Mouse (Mus musculus) kidney, embryonic 14.5 days (tissue): ENCODE results near the gene Itih3. TPM values are rescaled to one million over a fixed set of nuclear protein-coding genes. Genes with fewer than 3 reads are reported as not detected.

Experiments
- ATAC-seq: fragments of 200-750 bp; cut with Nextera tagmentation; 2 replicates; pipeline ENCODE4 v1.8.0; 2017; ENCODE audit warnings: moderate number of reproducible peaks, mild to moderate bottlenecking, moderate TSS enrichment, moderate library complexity; ENCODE audit not compliant: low FRiP score, low TSS enrichment
- H3K27ac ChIP-seq: fragments of 300-500 bp; sonication (generic); 2 replicates; pipeline ENCODE4 v1.5.1; 2014; ENCODE audit warnings: low read depth, mild to moderate bottlenecking, low read length, moderate library complexity, mixed read lengths
- H3K27me3 ChIP-seq: fragments of 300-500 bp; sonication (generic); 2 replicates; pipeline ENCODE4 v1.6.1; 2014; ENCODE audit warnings: mild to moderate bottlenecking, low read length; ENCODE audit not compliant: control insufficient read depth, insufficient read depth
- H3K36me3 ChIP-seq: fragments of 300-500 bp; sonication (generic); 2 replicates; pipeline ENCODE4 v1.6.1; 2014; ENCODE audit warnings: low read length, mixed read lengths; ENCODE audit not compliant: control insufficient read depth, insufficient read depth
- H3K4me1 ChIP-seq: fragments of 300-500 bp; sonication (generic); 2 replicates; pipeline ENCODE4 v1.6.1; 2014; ENCODE audit warnings: low read length, mixed read lengths; ENCODE audit not compliant: control insufficient read depth, insufficient read depth
- H3K4me2 ChIP-seq: fragments of 300-500 bp; sonication (generic); replicated peaks from 2 replicates; pipeline ENCODE4 v1.6.1; 2014; ENCODE audit warnings: low read depth, mild to moderate bottlenecking, low read length
- H3K4me3 ChIP-seq: fragments of 300-500 bp; sonication (generic); 2 replicates; pipeline ENCODE4 v1.5.1; 2014; ENCODE audit warnings: mild to moderate bottlenecking, low read length
- H3K9ac ChIP-seq: fragments of 300-500 bp; sonication (generic); 2 replicates; pipeline ENCODE4 v1.6.1; 2014; ENCODE audit warnings: low read depth, mild to moderate bottlenecking, low read length, moderate library complexity
- H3K9me3 ChIP-seq: fragments of 300-500 bp; sonication (generic); 2 replicates; pipeline ENCODE4 v1.6.1; 2016; ENCODE audit warnings: low read length; ENCODE audit not compliant: control insufficient read depth
- WGBS: fragments of 180-500 bp; shearing (Covaris S2); extraction: QIAGEN DNeasy Blood & Tissue Kit; methylation state at CpG from one replicate; pipeline ENCODE4 v1.1.7; 2014; 5-methylcytosine and 5-hydroxymethylcytosine counted together
- polyA plus RNA-seq: library from polyadenylated mRNA; unstranded; fragments of >200 nt; fragmentation: Nextera tagmentation; extraction: Ambion mirVana; gene quantifications from 2 replicates; pipeline ENCODE4 v1.2.1, GENCODE M21; 2014

Itih3 gene
- polyA plus RNA-seq, 1 experiment from 2014 or later = 0.30 TPM

- WGBS = 9% methylated on average over 3 of the region's 3 CpGs
- H3K27me3 ChIP-seq = no peaks in the 10 kb centered on the region
- no peak overlapping the region for H3K27ac ChIP-seq
Observed at GRCm38 (mm10) chr14:30885298-30885697, 38.3 kb downstream of the Itih3 start.

GRCm38 (mm10) chr14:30881718-30882108, 41.8 kb downstream of the Itih3 start:
- H3K4me2 ChIP-seq = no peak overlapping the region
- H3K36me3 ChIP-seq = no peaks in the 10 kb centered on the region; the same call in 1 of the 2 replicates
- no peaks in the 10 kb centered on the region for H3K9me3 ChIP-seq
- ATAC-seq = no peak
- H3K4me1 ChIP-seq = 0 out of 2 replicates have a peak, but pooled peaks cover 10% of the 10 kb centered on the region
- WGBS = 88% methylated on average over 3 of the region's 3 CpGs
- no peak overlapping the region for H3K9ac ChIP-seq
- H3K4me3 ChIP-seq = no peak overlapping the region
- no peaks in the 10 kb centered on the region for H3K27me3 ChIP-seq
- no peak overlapping the region for H3K27ac ChIP-seq

More at GRCm38 (mm10) chr14:30885298-30885697, 38.3 kb downstream of the Itih3 start:
- Histone ChIP-seq H3K4me2 (no peak overlapping the region), H3K36me3 (no peaks in the 10 kb centered on the region), H3K4me1 (0 out of 2 replicates have a peak, but pooled peaks cover 5% of the 10 kb centered on the region), H3K4me3 (no peak overlapping the region), H3K9me3 (no peaks in the 10 kb centered on the region), H3K9ac (no peak overlapping the region)
- ATAC-seq = no peak

GRCm38 (mm10) chr14:30880811-30881717, 42.5 kb downstream of the Itih3 start:
- Histone ChIP-seq H3K36me3 (no peaks in the 10 kb centered on the region; the same call in 1 of the 2 replicates), H3K4me3 (no peak overlapping the region), H3K27me3 (no peaks in the 10 kb centered on the region), H3K4me2 (no peak overlapping the region), H3K9ac (no peak overlapping the region), H3K9me3 (no peaks in the 10 kb centered on the region), H3K4me1 (0 out of 2 replicates have a peak, but pooled peaks cover 13% of the 10 kb centered on the region), H3K27ac (no peak overlapping the region)
- 84% methylated on average over 17 of the region's 17 CpGs for WGBS
- no peak for ATAC-seq

GRCm38 (mm10) chr14:30880251-30880650, 43.3 kb downstream of the Itih3 start:
- 71% methylated on average over 8 of the region's 8 CpGs for WGBS
- Histone ChIP-seq H3K9ac (no peak overlapping the region), H3K4me1 (peaks cover 20% of the 10 kb centered on the region; the same call in 1 of the 2 replicates), H3K27me3 (no peaks in the 10 kb centered on the region), H3K27ac (no peak overlapping the region), H3K36me3 (no peaks in the 10 kb centered on the region; the same call in 1 of the 2 replicates), H3K4me2 (no peak overlapping the region), H3K9me3 (no peaks in the 10 kb centered on the region), H3K4me3 (no peak overlapping the region)
- no peak for ATAC-seq

- H3K4me2 ChIP-seq = no peak overlapping the region
- no peak overlapping the region for H3K9ac ChIP-seq
- WGBS = 50% methylated on average over 9 of the region's 9 CpGs
- ATAC-seq = peak; percentile 43; the same call in 1 of the 2 replicates
- H3K4me1 ChIP-seq = peaks cover 23% of the 10 kb centered on the region; the same call in 1 of the 2 replicates
- H3K27ac ChIP-seq = no peak overlapping the region
- H3K4me3 ChIP-seq = no peak overlapping the region
- H3K36me3 ChIP-seq = no peaks in the 10 kb centered on the region; the same call in 1 of the 2 replicates
- no peaks in the 10 kb centered on the region for H3K27me3 ChIP-seq
- no peaks in the 10 kb centered on the region for H3K9me3 ChIP-seq
Observed at GRCm38 (mm10) chr14:30879794-30880193, 43.8 kb downstream of the Itih3 start.

GRCm38 (mm10) chr14:30878958-30879571, 44.5 kb downstream of the Itih3 start, which contains the start of gene Mustn1:
Gene Mustn1, plus strand, starts transcription at chr14:30879200.
- ATAC-seq = no peak

GRCm38 (mm10) chr14:30877827-30878226, 45.7 kb downstream of the Itih3 start:
- no peak overlapping the region for H3K4me3 ChIP-seq
- 90% methylated on average over 3 of the region's 3 CpGs for WGBS
- no peak for ATAC-seq
- H3K27me3 ChIP-seq = no peaks in the 10 kb centered on the region
- H3K36me3 ChIP-seq = peaks cover 17% of the 10 kb centered on the region
- H3K27ac ChIP-seq = no peak overlapping the region
- H3K9me3 ChIP-seq = no peaks in the 10 kb centered on the region
- no peak overlapping the region for H3K4me2 ChIP-seq
- peaks cover 23% of the 10 kb centered on the region; the same call in 1 of the 2 replicates for H3K4me1 ChIP-seq
- H3K9ac ChIP-seq = no peak overlapping the region

More at GRCm38 (mm10) chr14:30878958-30879571, 44.5 kb downstream of the Itih3 start, which contains the start of gene Mustn1:
- no peak within 1 kb of the TSS for H3K4me3 ChIP-seq
- WGBS = 67% methylated on average over 11 of the region's 11 CpGs
- no peak within 1 kb of the TSS for H3K4me2 ChIP-seq
- peaks cover 23% of the 10 kb centered on the region; the same call in 1 of the 2 replicates for H3K4me1 ChIP-seq
- peak within 1 kb of the TSS; percentile 1; the same call in 1 of the 2 replicates for H3K27ac ChIP-seq
- peaks cover 6% of the 10 kb centered on the region; the same call in 1 of the 2 replicates for H3K36me3 ChIP-seq
- H3K27me3 ChIP-seq = no peaks in the 10 kb centered on the region
- H3K9me3 ChIP-seq = no peaks in the 10 kb centered on the region
- H3K9ac ChIP-seq = no peak within 1 kb of the TSS

GRCm38 (mm10) chr14:30876451-30876850, 47.1 kb downstream of the Itih3 start:
- WGBS = 82% methylated on average over 10 of the region's 10 CpGs
- peaks cover 23% of the 10 kb centered on the region; the same call in 1 of the 2 replicates for H3K4me1 ChIP-seq
- H3K9ac ChIP-seq = no peak overlapping the region
- H3K4me3 ChIP-seq = no peak overlapping the region
- ATAC-seq = no peak
- H3K27ac ChIP-seq = peak overlapping the region; percentile 56
- H3K4me2 ChIP-seq = no peak overlapping the region
- no peaks in the 10 kb centered on the region for H3K9me3 ChIP-seq
- no peaks in the 10 kb centered on the region for H3K27me3 ChIP-seq
- peaks cover 24% of the 10 kb centered on the region for H3K36me3 ChIP-seq
